In genomic region chr5:109865628-109866027, GRCm38 (mm10) we compare ENCODE assay signal across 19 mouse cellular contexts. TPM values are rescaled to one million over a fixed set of nuclear protein-coding genes. Genes with fewer than 3 reads are reported as not detected.
DNase-seq lines count a peak whose midpoint lies in the region; ATAC-seq and TF ChIP-seq lines count a peak whose summit lies in the region.
"Had no signal": no experiment of that assay in that cellular context is flagged by ENCODE, and none has a peak within 500 bp of the region (broad histone marks: within the 10 kb centered on the region; RNA-seq: fewer than 3 reads in every experiment).

No protein-coding gene starts in this region.

- ATAC-seq in forebrain, embryonic 13.5 days = no peak
- ATAC-seq in forebrain, embryonic 16.5 days = no peak
- no peak for ATAC-seq in midbrain, postnatal 0 days (ENCODE audit: low FRiP score)
- no peak for ATAC-seq in midbrain, embryonic 11.5 days (ENCODE audit: low FRiP score)
- no peak for ATAC-seq in liver, embryonic 15.5 days (ENCODE audit: insufficient read depth)

- H3K4me2 ChIP-seq in forebrain, embryonic 13.5 days = 0 out of 2 replicates have a peak overlapping the region, but pooled peaks have one; percentile 67
- no peak overlapping the region for H3K4me2 ChIP-seq in forebrain, embryonic 16.5 days (ENCODE audit: low read length)
- no peak overlapping the region for H3K4me2 ChIP-seq in midbrain, postnatal 0 days (ENCODE audit: low read depth, low read length, poor library complexity, severe bottlenecking)
- no peak overlapping the region for H3K4me2 ChIP-seq in midbrain, embryonic 11.5 days
- peak overlapping the region; percentile 74; the same call in 1 of the 2 replicates for H3K4me2 ChIP-seq in liver, embryonic 15.5 days

- TF ChIP-seq CTCF in midbrain, postnatal 0 days (IDR thresholded peaks at IDR 0.05) = no peak

- DNase-seq in kidney, adult 9 months = peak; percentile 3
- DNase-seq in kidney, postnatal 36 days = no peak
- DNase-seq in midbrain, postnatal 0 days (ENCODE audit: low spot score) = no peak
- DNase-seq in midbrain, embryonic 11.5 days (ENCODE audit: low spot score, missing footprints) = no peak
- DNase-seq in lung, postnatal 25 days (ENCODE audit: low spot score) = no peak
- DNase-seq: adrenal gland, adult 8-10 months; cerebellum, adult 11 months; gastrocnemius, postnatal 10 days; kidney, adult 8-10 months; kidney, postnatal 4 days; right cerebral cortex, postnatal 14 days; thymus, postnatal 14 days had no signal

- H3K36me3 ChIP-seq in forebrain, embryonic 13.5 days (ENCODE audit: poor library complexity, severe bottlenecking) = 0 out of 2 replicates have a peak, but pooled peaks cover 5% of the 10 kb centered on the region
- H3K36me3 ChIP-seq in forebrain, embryonic 16.5 days (ENCODE audit: control insufficient read depth, insufficient read depth) = no peaks in the 10 kb centered on the region
- H3K36me3 ChIP-seq in midbrain, postnatal 0 days (ENCODE audit: insufficient read depth, low read length) = no peaks in the 10 kb centered on the region
- H3K36me3 ChIP-seq in midbrain, embryonic 11.5 days (ENCODE audit: control insufficient read depth, insufficient read depth, low read length) = no peaks in the 10 kb centered on the region
- no peaks in the 10 kb centered on the region for H3K36me3 ChIP-seq in liver, embryonic 15.5 days (replicated peaks)
- H3K36me3 ChIP-seq: G1E; limb, embryonic 15.5 days; stomach, embryonic 15.5 days had no signal

- 54% methylated on average over 1 of the region's 1 CpGs for WGBS in forebrain, embryonic 13.5 days
- WGBS in forebrain, embryonic 16.5 days = 58% methylated on average over 1 of the region's 1 CpGs
- 79% methylated on average over 1 of the region's 1 CpGs for WGBS in midbrain, postnatal 0 days
- WGBS in midbrain, embryonic 11.5 days = 73% methylated on average over 1 of the region's 1 CpGs
- WGBS in liver, embryonic 15.5 days (ENCODE audit: insufficient replicate concordance) = 70% methylated on average over 1 of the region's 1 CpGs

- no peak overlapping the region for H3K27ac ChIP-seq in forebrain, embryonic 13.5 days
- no peak overlapping the region for H3K27ac ChIP-seq in forebrain, embryonic 16.5 days (ENCODE audit: low read length)
- H3K27ac ChIP-seq in midbrain, postnatal 0 days (ENCODE audit: low read depth, low read length) = no peak overlapping the region
- no peak overlapping the region for H3K27ac ChIP-seq in midbrain, embryonic 11.5 days (ENCODE audit: low read depth, low read length)
- H3K27ac ChIP-seq in liver, embryonic 15.5 days (replicated peaks) = no peak overlapping the region
- H3K27ac ChIP-seq: limb, embryonic 15.5 days had no signal

- no peak overlapping the region for H3K4me3 ChIP-seq in forebrain, embryonic 13.5 days
- no peak overlapping the region for H3K4me3 ChIP-seq in forebrain, embryonic 16.5 days (replicated peaks; ENCODE audit: low read length)
- H3K4me3 ChIP-seq in midbrain, postnatal 0 days (ENCODE audit: low read depth, low read length) = peak overlapping the region; percentile 59; the same call in 1 of the 2 replicates
- H3K4me3 ChIP-seq in midbrain, embryonic 11.5 days (ENCODE audit: low read depth, low read length) = no peak overlapping the region
- no peak overlapping the region for H3K4me3 ChIP-seq in liver, embryonic 15.5 days (replicated peaks)

- no peaks in the 10 kb centered on the region for H3K27me3 ChIP-seq in forebrain, embryonic 13.5 days
- no peaks in the 10 kb centered on the region for H3K27me3 ChIP-seq in forebrain, embryonic 16.5 days (replicated peaks; ENCODE audit: control insufficient read depth, insufficient read depth, low read length)
- no peaks in the 10 kb centered on the region for H3K27me3 ChIP-seq in midbrain, postnatal 0 days (ENCODE audit: insufficient read depth, low read length)
- H3K27me3 ChIP-seq in midbrain, embryonic 11.5 days (ENCODE audit: control insufficient read depth, insufficient read depth, low read length) = no peaks in the 10 kb centered on the region
- H3K27me3 ChIP-seq in liver, embryonic 15.5 days = no peaks in the 10 kb centered on the region
- H3K27me3 ChIP-seq: limb, embryonic 15.5 days; megakaryocyte, embryonic 14.5 days; stomach, embryonic 15.5 days had no signal

- H3K9me3 ChIP-seq in forebrain, embryonic 13.5 days (replicated peaks) = no peaks in the 10 kb centered on the region
- no peaks in the 10 kb centered on the region for H3K9me3 ChIP-seq in forebrain, embryonic 16.5 days (ENCODE audit: control insufficient read depth, low read length)
- H3K9me3 ChIP-seq in midbrain, postnatal 0 days (ENCODE audit: low read length) = no peaks in the 10 kb centered on the region
- H3K9me3 ChIP-seq in midbrain, embryonic 11.5 days (ENCODE audit: control insufficient read depth, low read length) = no peaks in the 10 kb centered on the region
- H3K9me3 ChIP-seq in liver, embryonic 15.5 days (replicated peaks) = no peaks in the 10 kb centered on the region
- H3K9me3 ChIP-seq: G1E; limb, embryonic 15.5 days; megakaryocyte, embryonic 14.5 days; stomach, embryonic 15.5 days had no signal

- peaks cover 8% of the 10 kb centered on the region for H3K4me1 ChIP-seq in forebrain, embryonic 13.5 days
- peaks cover 6% of the 10 kb centered on the region for H3K4me1 ChIP-seq in forebrain, embryonic 16.5 days (replicated peaks; ENCODE audit: control insufficient read depth, insufficient read depth, low read length)
- H3K4me1 ChIP-seq in midbrain, postnatal 0 days (ENCODE audit: insufficient read depth, low read length) = no peaks in the 10 kb centered on the region
- H3K4me1 ChIP-seq in midbrain, embryonic 11.5 days (ENCODE audit: control insufficient read depth, insufficient read depth, low read length) = peaks cover 5% of the 10 kb centered on the region; the same call in 1 of the 2 replicates
- H3K4me1 ChIP-seq in liver, embryonic 15.5 days (replicated peaks) = peaks cover 11% of the 10 kb centered on the region
- H3K4me1 ChIP-seq: stomach, embryonic 15.5 days had no signal

- no peak overlapping the region for H3K9ac ChIP-seq in forebrain, embryonic 13.5 days
- H3K9ac ChIP-seq in forebrain, embryonic 16.5 days (replicated peaks; ENCODE audit: low read depth, low read length) = no peak overlapping the region
- no peak overlapping the region for H3K9ac ChIP-seq in midbrain, postnatal 0 days (replicated peaks; ENCODE audit: low read length, poor library complexity, severe bottlenecking)
- H3K9ac ChIP-seq in midbrain, embryonic 11.5 days (ENCODE audit: low read length) = no peak overlapping the region
- H3K9ac ChIP-seq in liver, embryonic 15.5 days = no peak overlapping the region
- H3K9ac ChIP-seq: limb, embryonic 15.5 days; stomach, embryonic 15.5 days had no signal

RNA-seq across cellular contexts. Expression of gene Gm15446, which starts 57.6 kb away (rescaled TPM):
- 0.66 and 0.84 TPM in 2 replicates for polyA plus RNA-seq in forebrain, embryonic 13.5 days (2015; fragmentation: Nextera tagmentation; extraction: Ambion mirVana)
- 0.36 and 0.56 TPM in 2 replicates for polyA plus RNA-seq in forebrain, embryonic 16.5 days (2015; fragmentation: Nextera tagmentation; extraction: Ambion mirVana)
- total RNA-seq in midbrain, postnatal 0 days (2014; rRNA removed) = 4.1 and 9.9 TPM in 2 replicates
- polyA plus RNA-seq in midbrain, postnatal 0 days (2015; fragmentation: Nextera tagmentation; extraction: Ambion mirVana) = 0.31 and 0.49 TPM in 2 replicates
- 0.45 and 0.62 TPM in 2 replicates for polyA plus RNA-seq in midbrain, embryonic 11.5 days (2014; fragmentation: Nextera tagmentation; extraction: Ambion mirVana)
- 0.20 and 0.24 TPM in 2 replicates for polyA plus RNA-seq in liver, embryonic 15.5 days (2015; fragmentation: Nextera tagmentation; extraction: Ambion mirVana)

Comparison
In these comparisons a context has a peak if more than half of its experiments do, and no peak if none do; other contexts are left out.
1. H3K4me2 ChIP-seq: peak in forebrain, embryonic 13.5 days (single experiment) and liver, embryonic 15.5 days (single experiment); none in forebrain, embryonic 16.5 days (single experiment), midbrain, postnatal 0 days (single experiment) and midbrain, embryonic 11.5 days (single experiment).